Mouse (Mus musculus): ENCODE data around the gene Amigo2. TPM values are rescaled to one million over a fixed set of nuclear protein-coding genes. Genes with fewer than 3 reads are reported as not detected.

Gene Amigo2
- polyA plus RNA-seq, 1 experiment, result 0.19 TPM

DNA sequence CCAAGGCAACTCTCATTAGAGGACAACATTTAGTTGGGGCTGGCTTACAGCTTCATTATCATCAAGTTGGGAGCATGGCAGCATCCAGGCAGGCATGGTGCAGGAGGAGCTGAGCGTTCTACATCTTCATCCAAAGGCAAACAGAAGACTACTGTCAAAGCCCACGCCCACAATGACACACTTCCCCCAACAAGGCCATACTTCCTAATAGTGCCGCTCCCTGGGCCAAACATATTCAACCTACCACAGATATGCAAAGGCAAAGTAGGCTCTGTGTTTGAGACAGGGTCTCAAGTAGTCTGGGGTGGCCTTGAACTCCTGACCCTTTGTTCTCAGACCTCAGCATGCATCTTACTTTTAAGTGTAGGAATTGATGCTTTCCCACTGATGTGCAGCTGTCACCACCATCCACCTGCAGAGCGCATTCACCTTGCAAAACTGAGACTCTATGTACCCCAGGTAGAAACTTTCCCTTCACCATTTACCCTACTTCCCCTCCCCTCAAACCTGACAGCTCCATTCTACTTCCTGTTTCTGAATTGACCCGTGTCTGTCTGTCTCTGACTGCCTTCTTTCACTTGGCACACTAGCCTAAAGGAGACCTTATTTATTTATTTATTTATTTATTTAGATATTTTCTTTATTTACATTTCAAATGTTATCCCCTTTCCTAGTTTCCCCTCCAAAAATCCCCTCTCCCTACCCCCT, 40.5 kb upstream of the Amigo2 start:
- TF ChIP-seq SRF (IDR thresholded peaks at IDR 0.05; ENCODE audit: control insufficient read depth, insufficient read length, low read depth) (no peak), POLR2A (IDR thresholded peaks at IDR 0.05; ENCODE audit: insufficient read length, low read depth) (no peak), MYOG (IDR thresholded peaks at IDR 0.05; ENCODE audit: control insufficient read depth in 1 of 3, insufficient read depth in 1 of 3, insufficient read length in 2 of 3, low read depth in 2 of 3) (no peak), REST (IDR thresholded peaks at IDR 0.05; ENCODE audit: insufficient read depth, insufficient read length) (no peak), USF1 (IDR thresholded peaks at IDR 0.05; ENCODE audit: low read depth) (no peak), E2F4 (IDR thresholded peaks at IDR 0.05; ENCODE audit: insufficient read depth) (no peak), MYOD1 (IDR thresholded peaks at IDR 0.05; ENCODE audit: control insufficient read depth in 1 of 3, insufficient read length in 2 of 3, low read depth in 2 of 3) (no peak), TCF3 (IDR thresholded peaks at IDR 0.05; ENCODE audit: insufficient read length, low read depth) (no peak), MAX (IDR thresholded peaks at IDR 0.05; ENCODE audit: low read depth) (no peak), POLR2AphosphoS2 (IDR thresholded peaks at IDR 0.05; ENCODE audit: insufficient read length, low read depth) (no peak), CEBPB (IDR thresholded peaks at IDR 0.05; ENCODE audit: insufficient read depth, poor library complexity, severe bottlenecking) (no peak), TCF12 (IDR thresholded peaks at IDR 0.05; ENCODE audit: insufficient read depth, poor library complexity, severe bottlenecking) (no peak)
- no peaks in the 10 kb centered on the region for H3K36me3 ChIP-seq (ENCODE audit: control insufficient read depth, insufficient read depth)
- no peak overlapping the region for H3ac ChIP-seq (ENCODE audit: control insufficient read depth, insufficient read length)
- no peak overlapping the region for H3K4me3 ChIP-seq
- H3K79me2 ChIP-seq (ENCODE audit: control insufficient read depth, insufficient read depth), result no peaks in the 10 kb centered on the region
- no peak overlapping the region for H3K4me2 ChIP-seq (ENCODE audit: low read depth)
- no peaks in the 10 kb centered on the region for H3K27me3 ChIP-seq (ENCODE audit: control insufficient read depth, insufficient read depth, insufficient read length)

DNA sequence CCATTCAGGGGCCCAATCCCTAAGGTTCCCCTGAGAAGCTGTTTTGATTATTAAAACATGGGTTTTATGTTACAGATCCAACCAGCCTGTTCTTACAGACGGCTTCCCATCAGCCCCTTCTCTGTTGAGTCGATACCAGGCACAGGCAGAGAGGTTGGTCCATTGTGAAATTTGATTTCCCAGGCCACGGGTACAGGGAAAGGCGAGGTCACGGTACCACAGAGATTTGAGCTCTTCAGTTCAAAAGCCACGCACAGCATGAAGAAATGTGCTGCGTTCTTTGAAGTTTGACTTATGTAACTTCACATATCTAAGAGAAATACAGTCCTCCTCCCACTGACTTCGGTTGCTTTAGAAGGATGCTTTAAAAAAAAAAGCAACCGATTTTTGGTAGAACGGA, 39.6 kb upstream of the Amigo2 start:
- Histone ChIP-seq H3K27me3 (ENCODE audit: control insufficient read depth, insufficient read depth, insufficient read length) (no peaks in the 10 kb centered on the region), H3K36me3 (ENCODE audit: control insufficient read depth, insufficient read depth) (no peaks in the 10 kb centered on the region), H3K79me2 (ENCODE audit: control insufficient read depth, insufficient read depth) (no peaks in the 10 kb centered on the region), H3K4me2 (ENCODE audit: low read depth) (no peak overlapping the region), H3K4me3 (no peak overlapping the region), H3ac (ENCODE audit: control insufficient read depth, insufficient read length) (no peak overlapping the region)
- no peak for TF ChIP-seq CEBPB (IDR thresholded peaks at IDR 0.05; ENCODE audit: insufficient read depth, poor library complexity, severe bottlenecking)
- no peak for TF ChIP-seq POLR2A (IDR thresholded peaks at IDR 0.05; ENCODE audit: insufficient read length, low read depth)
- no peak for TF ChIP-seq SRF (IDR thresholded peaks at IDR 0.05; ENCODE audit: control insufficient read depth, insufficient read length, low read depth)
- TF ChIP-seq MAX (IDR thresholded peaks at IDR 0.05; ENCODE audit: low read depth), result no peak
- no peak for TF ChIP-seq E2F4 (IDR thresholded peaks at IDR 0.05; ENCODE audit: insufficient read depth)
- TF ChIP-seq MYOD1 (IDR thresholded peaks at IDR 0.05; ENCODE audit: control insufficient read depth in 1 of 3, insufficient read length in 2 of 3, low read depth in 2 of 3), result no peak
- no peak for TF ChIP-seq USF1 (IDR thresholded peaks at IDR 0.05; ENCODE audit: low read depth)
- no peak for TF ChIP-seq MYOG (IDR thresholded peaks at IDR 0.05; ENCODE audit: control insufficient read depth in 1 of 3, insufficient read depth in 1 of 3, insufficient read length in 2 of 3, low read depth in 2 of 3)

DNA sequence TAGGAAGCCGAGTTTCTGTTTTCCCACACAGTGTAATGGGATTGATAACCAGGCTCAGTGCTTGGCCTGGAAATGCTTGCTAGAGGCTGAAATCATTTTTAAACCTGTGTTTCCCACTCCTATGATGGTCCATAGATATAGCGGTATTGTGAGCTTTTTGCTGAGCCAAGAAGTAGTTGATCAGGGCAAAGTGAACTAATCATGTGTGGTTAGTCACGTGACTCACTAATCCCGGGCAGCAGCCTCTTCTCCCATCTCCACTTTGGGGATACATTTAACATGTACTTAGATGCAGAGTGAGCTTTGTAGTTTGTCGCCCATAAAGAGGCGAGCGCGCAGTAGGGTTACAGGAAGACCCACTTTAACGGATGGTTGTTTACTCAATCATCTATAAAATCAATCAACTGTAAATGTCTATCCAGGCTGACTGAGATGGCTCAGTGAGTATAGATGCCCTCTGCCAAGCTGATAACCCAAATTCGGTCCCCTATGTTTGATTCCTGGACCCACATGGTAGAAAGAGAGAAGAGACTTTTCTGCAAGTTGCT, 38.7 kb upstream of the Amigo2 start:
- no peaks in the 10 kb centered on the region for H3K27me3 ChIP-seq (ENCODE audit: control insufficient read depth, insufficient read depth, insufficient read length)

DNA sequence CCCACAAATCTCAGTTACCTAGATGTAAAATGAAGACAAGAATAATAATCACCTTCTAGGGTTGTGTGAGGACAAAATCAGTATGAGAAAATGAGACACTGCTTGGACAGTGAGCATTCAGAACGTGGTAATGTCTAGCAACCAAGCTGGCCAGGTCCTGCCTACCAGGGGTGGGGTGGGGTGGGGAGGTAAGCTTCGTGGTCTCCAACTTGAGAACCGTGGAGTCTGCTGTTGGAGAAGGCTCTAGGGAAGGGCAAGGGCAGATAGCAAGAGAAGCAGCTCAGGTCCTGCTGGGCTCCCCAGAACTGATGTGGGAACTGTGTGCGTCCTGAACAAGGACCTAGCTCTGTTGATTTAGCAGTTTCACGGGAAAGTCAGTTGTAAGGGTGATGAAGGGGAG, 37.1 kb upstream of the Amigo2 start:
- no peak for TF ChIP-seq POLR2AphosphoS2 (IDR thresholded peaks at IDR 0.05; ENCODE audit: insufficient read length, low read depth)
- no peak for TF ChIP-seq MYOG (IDR thresholded peaks at IDR 0.05; ENCODE audit: control insufficient read depth in 1 of 3, insufficient read depth in 1 of 3, insufficient read length in 2 of 3, low read depth in 2 of 3)
- no peak for TF ChIP-seq E2F4 (IDR thresholded peaks at IDR 0.05; ENCODE audit: insufficient read depth)
- no peak for TF ChIP-seq CEBPB (IDR thresholded peaks at IDR 0.05; ENCODE audit: insufficient read depth, poor library complexity, severe bottlenecking)
- no peak for TF ChIP-seq TCF12 (IDR thresholded peaks at IDR 0.05; ENCODE audit: insufficient read depth, poor library complexity, severe bottlenecking)
- TF ChIP-seq MAX (IDR thresholded peaks at IDR 0.05; ENCODE audit: low read depth), result no peak
- no peak for TF ChIP-seq REST (IDR thresholded peaks at IDR 0.05; ENCODE audit: insufficient read depth, insufficient read length)
- TF ChIP-seq MYOD1 (IDR thresholded peaks at IDR 0.05; ENCODE audit: control insufficient read depth in 1 of 3, insufficient read length in 2 of 3, low read depth in 2 of 3), result no peak
- TF ChIP-seq TCF3 (IDR thresholded peaks at IDR 0.05; ENCODE audit: insufficient read length, low read depth), result no peak
- TF ChIP-seq POLR2A (IDR thresholded peaks at IDR 0.05; ENCODE audit: insufficient read length, low read depth), result no peak
- no peak for TF ChIP-seq USF1 (IDR thresholded peaks at IDR 0.05; ENCODE audit: low read depth)
- Histone ChIP-seq H3ac (ENCODE audit: control insufficient read depth, insufficient read length) (no peak overlapping the region), H3K36me3 (ENCODE audit: control insufficient read depth, insufficient read depth) (no peaks in the 10 kb centered on the region), H3K4me3 (no peak overlapping the region), H3K79me2 (ENCODE audit: control insufficient read depth, insufficient read depth) (no peaks in the 10 kb centered on the region), H3K27me3 (ENCODE audit: control insufficient read depth, insufficient read depth, insufficient read length) (no peaks in the 10 kb centered on the region), H3K4me2 (ENCODE audit: low read depth) (no peak overlapping the region)

More for the DNA sequence above, 38.7 kb upstream of the Amigo2 start:
- Histone ChIP-seq H3K79me2 (ENCODE audit: control insufficient read depth, insufficient read depth) (no peaks in the 10 kb centered on the region), H3K36me3 (ENCODE audit: control insufficient read depth, insufficient read depth) (no peaks in the 10 kb centered on the region), H3K4me2 (ENCODE audit: low read depth) (no peak overlapping the region), H3K4me3 (no peak overlapping the region), H3ac (ENCODE audit: control insufficient read depth, insufficient read length) (no peak overlapping the region)
- no peak for TF ChIP-seq TCF12 (IDR thresholded peaks at IDR 0.05; ENCODE audit: insufficient read depth, poor library complexity, severe bottlenecking)
- TF ChIP-seq MYOG (IDR thresholded peaks at IDR 0.05; ENCODE audit: control insufficient read depth in 1 of 3, insufficient read depth in 1 of 3, insufficient read length in 2 of 3, low read depth in 2 of 3), result no peak
- TF ChIP-seq TCF3 (IDR thresholded peaks at IDR 0.05; ENCODE audit: insufficient read length, low read depth), result no peak
- TF ChIP-seq POLR2A (IDR thresholded peaks at IDR 0.05; ENCODE audit: insufficient read length, low read depth), result no peak
- no peak for TF ChIP-seq E2F4 (IDR thresholded peaks at IDR 0.05; ENCODE audit: insufficient read depth)
- no peak for TF ChIP-seq MAX (IDR thresholded peaks at IDR 0.05; ENCODE audit: low read depth)
- TF ChIP-seq REST (IDR thresholded peaks at IDR 0.05; ENCODE audit: insufficient read depth, insufficient read length), result no peak
- TF ChIP-seq POLR2AphosphoS2 (IDR thresholded peaks at IDR 0.05; ENCODE audit: insufficient read length, low read depth), result no peak

Data from myocyte (in vitro differentiated cells).